Mouse (Mus musculus): Measurements from ENCODE around the gene Unc79. TPM values are rescaled to one million over a fixed set of nuclear protein-coding genes. Genes with fewer than 3 reads are reported as not detected.

Gene Unc79
- polyA plus RNA-seq, 1 experiment from 2014 or later, result 8.7 TPM

DNA sequence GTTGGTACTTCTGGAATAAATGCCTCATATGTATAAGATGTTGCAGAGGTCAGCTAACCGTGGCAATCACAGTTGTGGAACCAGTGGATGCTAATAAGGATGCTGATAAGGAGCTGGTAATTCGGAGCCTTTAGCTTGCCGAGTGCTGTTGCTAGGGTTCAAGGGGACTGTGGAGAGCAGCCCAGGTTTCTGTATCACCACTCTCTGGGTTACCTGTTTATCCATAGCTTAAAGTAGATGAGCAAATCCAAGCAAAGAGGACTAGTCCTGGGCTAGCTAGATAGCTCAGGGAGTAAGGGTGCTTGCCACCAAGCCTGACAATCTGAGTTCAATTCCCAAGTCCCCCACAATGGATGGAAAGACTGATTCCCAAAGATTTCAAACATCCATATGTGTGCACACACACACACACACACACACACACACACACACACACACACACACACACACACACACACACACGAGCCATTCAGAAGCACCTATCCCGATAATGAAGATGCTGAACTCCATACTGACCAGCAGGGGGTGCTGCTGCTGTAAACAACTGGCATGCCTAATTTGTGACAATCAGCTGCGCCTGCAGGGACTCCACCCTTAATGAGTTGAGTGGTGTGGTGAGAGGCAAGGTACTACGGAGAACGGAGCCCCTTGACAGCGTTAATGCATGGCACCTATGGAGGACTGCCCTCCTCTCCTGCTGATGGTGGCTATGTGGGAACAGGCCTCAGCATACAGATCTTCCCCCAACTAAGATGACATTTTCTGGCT is 195.3 kb downstream of the Unc79 start:
- no peaks in the 10 kb centered on the region for H3K9me3 ChIP-seq
- H3K36me3 ChIP-seq (replicated peaks), result peaks cover 17% of the 10 kb centered on the region
- H3K4me2 ChIP-seq, result no peak overlapping the region
- H3K4me1 ChIP-seq, result 0 out of 2 replicates have a peak, but pooled peaks cover 6% of the 10 kb centered on the region
- no peak overlapping the region for H3K4me3 ChIP-seq
- ATAC-seq (replicated peaks), result peak; percentile 53
- H3K27me3 ChIP-seq (replicated peaks), result no peaks in the 10 kb centered on the region
- no peak overlapping the region for H3K9ac ChIP-seq
- H3K27ac ChIP-seq, result no peak overlapping the region
- WGBS, result 27% methylated on average over 9 of the region's 9 CpGs

DNA sequence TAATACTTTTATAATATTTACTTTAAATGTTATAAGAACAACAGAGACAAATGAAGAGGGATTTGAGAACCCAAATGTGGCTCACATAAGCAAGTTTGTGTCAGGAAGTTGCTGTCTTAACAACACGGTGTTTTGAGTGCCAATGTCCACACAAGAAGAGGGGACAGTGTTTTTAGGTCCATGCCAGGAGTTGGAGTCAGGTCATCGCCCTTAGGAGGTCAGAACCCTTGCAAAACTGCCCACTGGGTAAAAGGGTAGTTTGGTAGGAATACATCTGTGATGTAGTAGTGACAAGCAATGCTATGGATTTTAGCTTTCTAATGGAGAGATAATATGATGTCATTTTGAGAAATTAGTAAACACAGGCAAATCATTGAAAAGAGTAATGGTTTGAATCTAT is 201.6 kb downstream of the Unc79 start:
- Histone ChIP-seq H3K9me3 (no peaks in the 10 kb centered on the region), H3K9ac (no peak overlapping the region), H3K27ac (no peak overlapping the region), H3K4me2 (no peak overlapping the region), H3K27me3 (replicated peaks) (no peaks in the 10 kb centered on the region), H3K4me3 (no peak overlapping the region), H3K4me1 (no peaks in the 10 kb centered on the region; the same call in 1 of the 2 replicates), H3K36me3 (replicated peaks) (peaks cover 30% of the 10 kb centered on the region)
- 88% methylated on average over 2 of the region's 2 CpGs for WGBS
- no peak for ATAC-seq (replicated peaks)

DNA sequence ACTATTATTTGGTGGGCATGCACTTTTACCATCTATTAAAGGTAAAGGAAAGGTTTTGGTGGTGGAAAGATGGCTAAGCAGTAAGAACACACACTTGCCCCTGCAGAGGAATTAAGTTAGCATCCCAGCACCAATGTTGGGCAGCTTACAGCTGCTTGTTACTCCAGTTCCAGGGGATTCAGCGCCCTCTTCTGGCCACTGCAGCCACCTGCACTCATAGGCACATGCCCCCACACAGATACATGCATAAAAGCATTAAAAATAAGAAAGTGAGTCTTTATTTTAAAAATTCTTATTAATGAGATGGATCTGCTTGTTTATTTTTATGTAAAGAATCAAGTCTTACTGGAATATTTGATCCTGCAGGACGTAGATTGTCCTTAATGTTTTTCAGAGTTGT is 206.3 kb downstream of the Unc79 start:
- 72% methylated on average over 2 of the region's 2 CpGs for WGBS
- no peaks in the 10 kb centered on the region for H3K9me3 ChIP-seq
- no peak overlapping the region for H3K4me3 ChIP-seq
- H3K27ac ChIP-seq, result no peak overlapping the region
- no peaks in the 10 kb centered on the region for H3K27me3 ChIP-seq (replicated peaks)
- H3K4me2 ChIP-seq, result no peak overlapping the region
- H3K36me3 ChIP-seq (replicated peaks), result peaks cover 11% of the 10 kb centered on the region; the same call in 1 of the 2 replicates
- H3K4me1 ChIP-seq, result peaks cover 12% of the 10 kb centered on the region
- no peak for ATAC-seq (replicated peaks)
- H3K9ac ChIP-seq, result no peak overlapping the region

GRCm38 (mm10) chr12:103155406-103155805 is 206.7 kb downstream of the Unc79 start:
- Histone ChIP-seq H3K27me3 (replicated peaks) (no peaks in the 10 kb centered on the region), H3K4me1 (peaks cover 12% of the 10 kb centered on the region), H3K4me2 (no peak overlapping the region), H3K9ac (no peak overlapping the region), H3K36me3 (replicated peaks) (peaks cover 9% of the 10 kb centered on the region; the same call in 1 of the 2 replicates), H3K27ac (0 out of 2 replicates have a peak overlapping the region, but pooled peaks have one; percentile 29), H3K9me3 (no peaks in the 10 kb centered on the region), H3K4me3 (no peak overlapping the region)
- 0 out of 2 replicates have a peak, but pooled peaks have one; percentile 23 for ATAC-seq (replicated peaks)
- WGBS, result 44% methylated on average over 3 of the region's 3 CpGs

- Histone ChIP-seq H3K27ac (no peak overlapping the region), H3K9ac (no peak overlapping the region), H3K9me3 (no peaks in the 10 kb centered on the region), H3K36me3 (replicated peaks) (peaks cover 8% of the 10 kb centered on the region; the same call in 1 of the 2 replicates), H3K4me3 (no peak overlapping the region), H3K4me1 (peaks cover 12% of the 10 kb centered on the region), H3K27me3 (replicated peaks) (no peaks in the 10 kb centered on the region), H3K4me2 (no peak overlapping the region)
- WGBS, result 42% methylated on average over 18 of the region's 18 CpGs
- peak; percentile 44 for ATAC-seq (replicated peaks)
Measured at GRCm38 (mm10) chr12:103157129-103157910, 208.7 kb downstream of the Unc79 start.

DNA sequence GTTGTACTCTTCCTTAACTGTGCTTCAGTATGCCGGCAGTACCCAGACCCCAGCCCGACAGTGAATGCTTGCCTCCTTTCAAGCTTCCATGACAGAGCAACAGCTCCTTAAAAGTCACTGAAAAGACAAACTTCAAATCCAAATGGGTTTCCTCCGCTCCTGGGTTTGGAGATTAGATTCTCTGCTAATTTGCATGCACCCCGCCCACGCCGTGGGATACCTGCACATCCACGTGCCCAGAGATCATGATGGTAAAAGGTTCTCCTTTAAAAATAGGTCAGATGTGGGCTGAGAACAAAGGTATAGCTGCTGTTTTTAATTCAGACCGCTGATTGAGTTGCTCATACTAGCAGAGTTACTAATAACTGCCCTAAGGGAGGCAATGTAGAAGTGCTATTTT is 210.4 kb downstream of the Unc79 start:
- Histone ChIP-seq H3K27ac (no peak overlapping the region), H3K4me2 (no peak overlapping the region), H3K27me3 (replicated peaks) (no peaks in the 10 kb centered on the region), H3K4me1 (peaks cover 16% of the 10 kb centered on the region), H3K9ac (no peak overlapping the region), H3K4me3 (no peak overlapping the region), H3K9me3 (no peaks in the 10 kb centered on the region), H3K36me3 (replicated peaks) (peaks cover 8% of the 10 kb centered on the region; the same call in 1 of the 2 replicates)
- no peak for ATAC-seq (replicated peaks)
- 77% methylated on average over 8 of the region's 8 CpGs for WGBS

GRCm38 (mm10) chr12:103160721-103161120 is 212.1 kb downstream of the Unc79 start:
- ATAC-seq (replicated peaks), result no peak
- Histone ChIP-seq H3K4me2 (no peak overlapping the region), H3K4me1 (peaks cover 32% of the 10 kb centered on the region), H3K27ac (no peak overlapping the region), H3K9me3 (no peaks in the 10 kb centered on the region), H3K4me3 (no peak overlapping the region), H3K36me3 (replicated peaks) (peaks cover 8% of the 10 kb centered on the region; the same call in 1 of the 2 replicates), H3K9ac (no peak overlapping the region), H3K27me3 (replicated peaks) (no peaks in the 10 kb centered on the region)
- 87% methylated on average over 4 of the region's 4 CpGs for WGBS

GRCm38 (mm10) chr12:103163596-103163995 is 214.9 kb downstream of the Unc79 start:
- H3K27ac ChIP-seq, result peak overlapping the region; percentile 53
- H3K4me1 ChIP-seq, result peaks cover 19% of the 10 kb centered on the region
- 51% methylated on average over 10 of the region's 10 CpGs for WGBS
- H3K4me3 ChIP-seq, result no peak overlapping the region
- no peaks in the 10 kb centered on the region for H3K9me3 ChIP-seq
- no peaks in the 10 kb centered on the region for H3K27me3 ChIP-seq (replicated peaks)
- H3K4me2 ChIP-seq, result no peak overlapping the region
- H3K9ac ChIP-seq, result no peak overlapping the region
- H3K36me3 ChIP-seq (replicated peaks), result peaks cover 8% of the 10 kb centered on the region; the same call in 1 of the 2 replicates
- no peak for ATAC-seq (replicated peaks)

DNA sequence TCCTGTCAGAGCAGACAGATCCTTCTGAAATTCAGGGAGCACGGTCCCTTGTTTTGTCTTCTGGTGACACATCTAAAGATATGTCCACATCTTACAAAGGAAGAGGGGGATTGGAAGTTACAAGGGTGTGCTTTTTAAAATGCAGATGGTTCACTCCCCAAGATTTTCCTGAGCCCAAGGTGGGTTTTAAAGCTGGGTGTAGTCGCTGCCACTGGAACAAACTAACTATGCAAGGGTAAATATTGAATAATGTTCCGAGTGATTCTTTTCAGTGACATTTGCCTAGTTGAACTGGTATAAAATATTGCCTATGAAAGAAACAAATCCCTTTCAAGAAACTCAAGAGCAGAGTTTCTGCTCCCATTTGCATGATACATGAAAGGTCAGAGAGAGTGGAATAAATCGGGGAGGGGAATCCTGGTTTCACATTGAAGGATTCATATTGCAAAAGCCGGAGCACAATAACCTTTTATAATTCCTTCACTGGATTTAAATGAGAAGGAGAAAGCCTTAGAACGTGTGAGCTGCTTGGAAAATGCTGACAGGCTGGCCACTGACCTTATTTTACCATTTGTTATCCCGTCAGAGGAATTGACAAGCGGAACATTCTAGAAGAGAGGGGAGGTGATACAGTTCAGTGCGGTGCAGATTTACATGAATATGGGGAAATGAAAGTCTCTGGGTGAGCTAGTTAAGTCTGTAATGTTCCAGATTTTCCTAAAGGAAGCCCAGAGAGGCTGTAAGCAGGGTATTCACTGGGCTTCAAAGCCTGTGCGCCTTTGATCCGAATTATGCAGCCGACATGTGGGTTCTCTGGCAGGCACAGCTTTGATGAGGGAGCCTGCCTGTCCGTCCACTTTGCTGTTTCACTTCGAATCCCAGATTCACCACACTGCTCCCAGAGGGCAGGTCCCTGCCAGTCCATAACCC is 215.7 kb downstream of the Unc79 start:
- no peaks in the 10 kb centered on the region for H3K27me3 ChIP-seq (replicated peaks)
- peak; percentile 86 for ATAC-seq (replicated peaks)
- H3K9me3 ChIP-seq, result no peaks in the 10 kb centered on the region
- H3K36me3 ChIP-seq (replicated peaks), result peaks cover 8% of the 10 kb centered on the region; the same call in 1 of the 2 replicates
- no peak overlapping the region for H3K4me2 ChIP-seq
- 15% methylated on average over 14 of the region's 14 CpGs for WGBS
- no peak overlapping the region for H3K9ac ChIP-seq
- H3K4me1 ChIP-seq, result peaks cover 19% of the 10 kb centered on the region
- H3K27ac ChIP-seq, result peak overlapping the region; percentile 53
- H3K4me3 ChIP-seq, result no peak overlapping the region

- Histone ChIP-seq H3K4me3 (no peak overlapping the region), H3K36me3 (replicated peaks) (peaks cover 16% of the 10 kb centered on the region), H3K27me3 (replicated peaks) (no peaks in the 10 kb centered on the region), H3K9me3 (no peaks in the 10 kb centered on the region), H3K4me2 (no peak overlapping the region), H3K4me1 (peaks cover 19% of the 10 kb centered on the region), H3K27ac (no peak overlapping the region), H3K9ac (no peak overlapping the region)
- 87% methylated on average over 12 of the region's 12 CpGs for WGBS
- ATAC-seq (replicated peaks), result no peak
Measured at GRCm38 (mm10) chr12:103168892-103169291, 220.2 kb downstream of the Unc79 start.

GRCm38 (mm10) chr12:103183057-103183456 is 234.4 kb downstream of the Unc79 start:
- Histone ChIP-seq H3K4me2 (no peak overlapping the region), H3K9ac (no peak overlapping the region), H3K9me3 (no peaks in the 10 kb centered on the region), H3K4me3 (no peak overlapping the region), H3K36me3 (replicated peaks) (0 out of 2 replicates have a peak, but pooled peaks cover 5% of the 10 kb centered on the region), H3K27me3 (replicated peaks) (no peaks in the 10 kb centered on the region), H3K27ac (no peak overlapping the region), H3K4me1 (no peaks in the 10 kb centered on the region)
- ATAC-seq (replicated peaks), result no peak
- WGBS, result 28% methylated on average over 7 of the region's 7 CpGs
